Mouse (Mus musculus) forebrain, embryonic 12.5 days (tissue): ENCODE measurements around the gene Polr2e. TPM values are rescaled to one million over a fixed set of nuclear protein-coding genes. Genes with fewer than 3 reads are reported as not detected.
"Not testable (repeated sequence)": the region's sequence is repeated elsewhere in the genome, so short reads cannot be mapped to it uniquely, and the experiment has no call there.

Source experiments
- ATAC-seq: fragments of 200-750 bp; cut with Nextera tagmentation; 2 replicates; pipeline ENCODE4 v1.8.0; 2017; ENCODE audit warnings: moderate TSS enrichment; ENCODE audit not compliant: low FRiP score
- H3K27ac ChIP-seq: fragments of 300-500 bp; sonication (generic); 2 replicates; pipeline ENCODE4 v1.5.1; 2016; ENCODE audit warnings: mild to moderate bottlenecking
- H3K27me3 ChIP-seq: fragments of 300-500 bp; sonication (generic); 2 replicates; pipeline ENCODE4 v1.6.1; 2016; ENCODE audit warnings: mild to moderate bottlenecking
- H3K36me3 ChIP-seq: fragments of 300-500 bp; sonication (generic); replicated peaks from 2 replicates; pipeline ENCODE4 v1.6.1; 2016; ENCODE audit warnings: mild to moderate bottlenecking
- H3K4me1 ChIP-seq: fragments of 300-500 bp; sonication (generic); 2 replicates; pipeline ENCODE4 v1.6.1; 2016
- H3K4me2 ChIP-seq: fragments of 300-500 bp; sonication (generic); 2 replicates; pipeline ENCODE4 v1.6.1; 2016; ENCODE audit warnings: mild to moderate bottlenecking, moderate library complexity
- H3K4me3 ChIP-seq: fragments of 300-500 bp; sonication (generic); replicated peaks from 2 replicates; pipeline ENCODE4 v1.5.1; 2016; ENCODE audit warnings: mild to moderate bottlenecking
- H3K9ac ChIP-seq: fragments of 300-500 bp; sonication (generic); 2 replicates; pipeline ENCODE4 v1.6.1; 2016; ENCODE audit warnings: mild to moderate bottlenecking
- H3K9me3 ChIP-seq: fragments of 300-500 bp; sonication (generic); 2 replicates; pipeline ENCODE4 v1.6.1; 2016
- WGBS: fragments of 180-500 bp; shearing (Covaris S2); methylation state at CpG from one replicate; pipeline ENCODE4 v1.1.7; 2016; 5-methylcytosine and 5-hydroxymethylcytosine counted together
- polyA plus RNA-seq: library from polyadenylated mRNA; unstranded; fragments of >200 nt; fragmentation: Nextera tagmentation; extraction: Ambion mirVana; gene quantifications from 2 replicates; pipeline ENCODE4 v1.2.1, GENCODE M21; 2016

Gene Polr2e
- polyA plus RNA-seq, 1 experiment from 2014 or later: 183 TPM

GRCm38 (mm10) chr10:80055364-80055763, 15.8 kb upstream of the Polr2e start:
- Histone ChIP-seq H3K4me2 (peak overlapping the region; percentile 84), H3K27me3 (no peaks in the 10 kb centered on the region), H3K9ac (0 out of 2 replicates have a peak overlapping the region, but pooled peaks have one; percentile 90), H3K9me3 (no peaks in the 10 kb centered on the region), H3K4me1 (peaks cover 32% of the 10 kb centered on the region), H3K27ac (no peak overlapping the region), H3K36me3 (peaks cover 32% of the 10 kb centered on the region), H3K4me3 (peak overlapping the region; percentile 89; the same call in 1 of the 2 replicates)
- WGBS: 85% methylated on average over 5 of the region's 5 CpGs
- no peak for ATAC-seq

- H3K27ac ChIP-seq, H3K9me3 ChIP-seq, ATAC-seq, H3K27me3 ChIP-seq: not testable (repeated sequence)
- H3K4me2 ChIP-seq: peak overlapping the region; percentile 84
- peak overlapping the region; percentile 90 for H3K9ac ChIP-seq
- peak overlapping the region; percentile 89 for H3K4me3 ChIP-seq
- H3K36me3 ChIP-seq: peaks cover 28% of the 10 kb centered on the region
- peaks cover 36% of the 10 kb centered on the region for H3K4me1 ChIP-seq
- WGBS: 54% methylated on average over 3 of the region's 3 CpGs
Measured at GRCm38 (mm10) chr10:80054911-80055310, 15.3 kb upstream of the Polr2e start.

GRCm38 (mm10) chr10:80053831-80054815, 14.5 kb upstream of the Polr2e start:
- Histone ChIP-seq H3K9me3 (no peaks in the 10 kb centered on the region), H3K36me3 (peaks cover 23% of the 10 kb centered on the region), H3K9ac (peak overlapping the region; percentile 90), H3K4me1 (peaks cover 37% of the 10 kb centered on the region), H3K4me3 (peak overlapping the region; percentile 89), H3K4me2 (peak overlapping the region; percentile 84), H3K27me3 (no peaks in the 10 kb centered on the region), H3K27ac (peak overlapping the region; percentile 96)
- WGBS: 2% methylated on average over 66 of the region's 77 CpGs
- ATAC-seq: peak; percentile 28

GRCm38 (mm10) chr10:80053259-80053780, 13.7 kb upstream of the Polr2e start:
- peak; percentile 97 for ATAC-seq
- Histone ChIP-seq H3K27me3 (no peaks in the 10 kb centered on the region), H3K36me3 (peaks cover 21% of the 10 kb centered on the region), H3K4me3 (peak overlapping the region; percentile 89), H3K9me3 (no peaks in the 10 kb centered on the region), H3K4me1 (peaks cover 45% of the 10 kb centered on the region), H3K9ac (peak overlapping the region; percentile 90), H3K4me2 (peak overlapping the region; percentile 84), H3K27ac (peak overlapping the region; percentile 96)
- WGBS: under 1% methylated on average over 47 of the region's 47 CpGs

- H3K4me1 ChIP-seq: peaks cover 54% of the 10 kb centered on the region
- WGBS: 82% methylated on average over 5 of the region's 5 CpGs
Measured at GRCm38 (mm10) chr10:80052374-80052764, 12.8 kb upstream of the Polr2e start.

GRCm38 (mm10) chr10:80051618-80052373, 12.2 kb upstream of the Polr2e start:
- no peak overlapping the region for H3K4me3 ChIP-seq
- H3K27ac ChIP-seq: no peak overlapping the region
- H3K36me3 ChIP-seq: peaks cover 6% of the 10 kb centered on the region
- peaks cover 60% of the 10 kb centered on the region for H3K4me1 ChIP-seq
- 28% methylated on average over 13 of the region's 14 CpGs for WGBS
- H3K9ac ChIP-seq: 0 out of 2 replicates have a peak overlapping the region, but pooled peaks have one; percentile 7
- H3K4me2 ChIP-seq: no peak overlapping the region
- no peaks in the 10 kb centered on the region for H3K9me3 ChIP-seq
- peaks cover 5% of the 10 kb centered on the region; the same call in 1 of the 2 replicates for H3K27me3 ChIP-seq
- no peak for ATAC-seq

More at GRCm38 (mm10) chr10:80052374-80052764, 12.8 kb upstream of the Polr2e start:
- no peak overlapping the region for H3K4me3 ChIP-seq
- no peak for ATAC-seq
- peaks cover 12% of the 10 kb centered on the region for H3K36me3 ChIP-seq
- H3K4me2 ChIP-seq: no peak overlapping the region
- H3K27ac ChIP-seq: 0 out of 2 replicates have a peak overlapping the region, but pooled peaks have one; percentile 25
- H3K9ac ChIP-seq: no peak overlapping the region
- H3K9me3 ChIP-seq: no peaks in the 10 kb centered on the region
- no peaks in the 10 kb centered on the region for H3K27me3 ChIP-seq

- 0 out of 2 replicates have a peak overlapping the region, but pooled peaks have one; percentile 7 for H3K9ac ChIP-seq
- H3K4me2 ChIP-seq: no peak overlapping the region
- H3K9me3 ChIP-seq: no peaks in the 10 kb centered on the region
- peaks cover 6% of the 10 kb centered on the region; the same call in 1 of the 2 replicates for H3K27me3 ChIP-seq
- H3K27ac ChIP-seq: no peak overlapping the region
- 11% methylated on average over 15 of the region's 15 CpGs for whole genome bisulfite sequencing
- H3K4me3 ChIP-seq: no peak overlapping the region
- H3K4me1 ChIP-seq: peaks cover 61% of the 10 kb centered on the region
- no peaks in the 10 kb centered on the region; the same call in 1 of the 2 replicates for H3K36me3 ChIP-seq
- ATAC-seq: no peak
Measured at GRCm38 (mm10) chr10:80050885-80051617, 11.5 kb upstream of the Polr2e start.

- H3K27ac ChIP-seq: no peak overlapping the region
Measured at GRCm38 (mm10) chr10:80050244-80050643, 10.6 kb upstream of the Polr2e start.

GRCm38 (mm10) chr10:80048834-80049233, 9.2 kb upstream of the Polr2e start:
- H3K9ac ChIP-seq: no peak overlapping the region
- no peaks in the 10 kb centered on the region for H3K9me3 ChIP-seq
- no peaks in the 10 kb centered on the region for H3K36me3 ChIP-seq
- peaks cover 49% of the 10 kb centered on the region for H3K4me1 ChIP-seq
- ATAC-seq: no peak
- peaks cover 6% of the 10 kb centered on the region; the same call in 1 of the 2 replicates for H3K27me3 ChIP-seq
- no peak overlapping the region for H3K4me2 ChIP-seq
- H3K4me3 ChIP-seq: no peak overlapping the region
- WGBS: 54% methylated on average over 3 of the region's 3 CpGs
- peak overlapping the region; percentile 72 for H3K27ac ChIP-seq

More at GRCm38 (mm10) chr10:80050244-80050643, 10.6 kb upstream of the Polr2e start:
- no peak overlapping the region for H3K4me3 ChIP-seq
- no peaks in the 10 kb centered on the region for H3K36me3 ChIP-seq
- no peak overlapping the region for H3K4me2 ChIP-seq
- H3K4me1 ChIP-seq: peaks cover 56% of the 10 kb centered on the region
- no peak for ATAC-seq
- H3K27me3 ChIP-seq: peaks cover 6% of the 10 kb centered on the region; the same call in 1 of the 2 replicates
- H3K9ac ChIP-seq: no peak overlapping the region
- 12% methylated on average over 6 of the region's 6 CpGs for WGBS
- no peaks in the 10 kb centered on the region for H3K9me3 ChIP-seq

- Histone ChIP-seq H3K9ac (no peak overlapping the region), H3K27me3 (peaks cover 6% of the 10 kb centered on the region; the same call in 1 of the 2 replicates), H3K36me3 (no peaks in the 10 kb centered on the region), H3K4me3 (no peak overlapping the region), H3K9me3 (no peaks in the 10 kb centered on the region), H3K4me2 (0 out of 2 replicates have a peak overlapping the region, but pooled peaks have one; percentile 2), H3K4me1 (peaks cover 49% of the 10 kb centered on the region), H3K27ac (peak overlapping the region; percentile 72)
- WGBS: 3% methylated on average over 5 of the region's 5 CpGs
- ATAC-seq: no peak
Measured at GRCm38 (mm10) chr10:80048396-80048795, 8.8 kb upstream of the Polr2e start.

GRCm38 (mm10) chr10:80047041-80047565, 7.5 kb upstream of the Polr2e start, which contains the start of gene Gpx4:
TSS of gene Gpx4 (plus strand) at chr10:80047166.
- no peak within 1 kb of the TSS for H3K4me3 ChIP-seq
- H3K9ac ChIP-seq: peak within 1 kb of the TSS; percentile 17; the same call in 1 of the 2 replicates
- no peaks in the 10 kb centered on the region for H3K36me3 ChIP-seq
- H3K4me1 ChIP-seq: peaks cover 45% of the 10 kb centered on the region
- H3K9me3 ChIP-seq: no peaks in the 10 kb centered on the region
- H3K27me3 ChIP-seq: peaks cover 6% of the 10 kb centered on the region; the same call in 1 of the 2 replicates
- ATAC-seq: no peak
- H3K4me2 ChIP-seq: 0 out of 2 replicates have a peak within 1 kb of the TSS, but pooled peaks have one; percentile 2
- WGBS: 48% methylated on average over 9 of the region's 9 CpGs
- H3K27ac ChIP-seq: peak within 1 kb of the TSS; percentile 72
